Mouse (Mus musculus): Measurements from ENCODE around the gene Hist4h4.
A peak's percentile ranks its signal among the peaks of the same experiment; 100 is the strongest.

The Hist4h4 gene

DNA sequence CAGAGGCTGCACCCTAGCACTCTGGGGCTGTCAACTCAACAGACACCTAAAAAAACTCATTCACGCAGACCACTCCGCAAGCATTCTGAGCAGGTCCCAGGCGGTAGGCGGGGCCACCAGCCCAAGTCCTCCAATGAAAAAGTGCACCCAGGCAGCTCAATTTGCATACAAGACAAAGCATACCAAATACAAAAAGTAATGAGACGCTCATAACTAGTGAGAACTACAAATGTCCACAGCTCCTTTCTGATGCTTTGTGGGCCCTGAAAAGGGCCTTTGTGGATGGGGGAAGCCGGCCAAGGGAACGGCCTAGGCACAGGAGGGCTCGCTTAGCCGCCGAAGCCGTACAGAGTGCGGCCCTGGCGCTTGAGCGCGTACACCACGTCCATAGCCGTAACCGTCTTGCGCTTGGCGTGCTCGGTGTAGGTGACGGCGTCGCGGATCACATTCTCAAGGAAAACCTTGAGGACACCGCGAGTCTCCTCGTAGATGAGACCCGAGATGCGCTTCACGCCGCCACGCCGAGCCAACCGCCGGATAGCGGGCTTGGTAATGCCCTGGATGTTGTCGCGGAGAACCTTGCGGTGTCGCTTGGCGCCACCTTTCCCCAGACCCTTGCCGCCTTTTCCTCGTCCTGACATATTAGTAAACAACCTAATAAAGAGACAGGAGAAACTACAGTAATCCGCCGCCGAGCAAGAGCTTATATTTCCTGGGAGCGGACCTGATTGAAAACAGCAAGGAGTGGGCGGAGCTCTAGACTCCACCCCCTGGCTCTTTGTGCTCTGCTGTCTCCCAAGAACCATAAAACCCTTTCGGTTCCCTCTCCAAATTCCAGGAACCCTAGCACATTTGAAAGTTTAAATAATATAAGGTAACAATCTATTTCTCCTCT is at the start of gene Hist4h4:
Hist4h4 (minus strand) TSS at position 677 of the 895 bp plus-strand sequence.
- DNase-seq (ENCODE audit: low read depth in 2 of 2, low spot score in 2 of 2): peak; percentile 87 to 90

DNA sequence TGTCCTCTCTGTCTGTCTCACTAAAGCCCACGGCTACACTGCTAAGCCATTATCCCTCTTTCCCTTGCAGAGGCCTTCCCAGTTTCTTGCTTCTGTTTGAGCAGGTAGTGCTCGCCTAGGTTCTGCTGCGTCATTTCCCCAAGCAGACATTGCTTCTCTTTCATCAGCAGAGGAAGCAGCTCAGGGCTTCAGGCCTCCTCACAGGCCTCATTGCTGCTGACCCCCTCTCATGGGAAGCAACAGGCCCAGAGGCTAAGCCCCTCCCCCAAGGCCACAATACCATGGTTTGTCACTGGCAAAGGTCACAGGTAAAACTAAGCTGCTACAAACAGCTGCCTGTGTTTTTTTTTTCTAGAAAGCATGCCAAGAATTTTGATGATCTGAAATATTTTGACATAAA is 48.5 kb upstream of the Hist4h4 start:
- DNase-seq (ENCODE audit: low read depth in 2 of 2, low spot score in 2 of 2): no peak

DNA sequence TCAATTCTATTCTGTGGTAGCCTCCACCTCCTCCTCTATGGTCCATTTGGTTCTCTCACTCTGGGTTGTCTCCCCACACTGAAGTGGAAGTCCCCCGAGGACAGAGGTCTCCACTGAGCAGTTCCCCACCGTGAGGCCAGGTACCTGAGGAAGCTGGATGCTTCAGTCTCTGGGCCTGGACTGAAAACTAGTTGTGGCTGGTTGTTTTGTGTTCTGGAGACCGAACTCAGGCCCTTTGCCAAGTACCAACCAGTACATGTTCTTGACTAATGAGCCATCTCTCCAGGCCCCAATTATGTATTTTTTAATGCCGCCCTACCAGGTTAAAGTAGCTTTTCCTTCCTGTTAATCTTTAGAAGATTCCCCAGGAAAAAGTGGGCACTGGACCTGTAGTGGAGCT is 48.1 kb upstream of the Hist4h4 start:
- DNase-seq (ENCODE audit: low read depth in 2 of 2, low spot score in 2 of 2): no peak

DNA sequence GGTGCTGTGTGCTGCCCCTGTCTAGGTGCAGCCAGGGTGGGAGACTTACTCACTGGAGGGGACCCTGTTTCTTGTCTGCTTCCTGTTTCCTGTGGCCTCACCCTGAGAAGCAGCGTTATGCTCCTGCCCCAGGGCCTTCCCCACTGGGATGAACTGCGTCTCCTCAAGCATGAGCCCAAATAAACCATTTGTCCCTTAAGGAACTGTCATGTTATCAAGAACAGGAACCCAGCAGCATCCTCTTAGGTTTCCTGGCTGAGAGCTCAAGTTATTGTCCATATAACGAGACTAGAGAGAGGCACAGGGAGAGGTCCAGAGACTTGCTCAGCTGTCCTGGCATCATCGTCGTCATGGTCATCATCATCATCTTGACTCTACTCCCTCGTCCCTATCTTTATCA is 46.1 kb upstream of the Hist4h4 start:
- DNase-seq (ENCODE audit: low read depth in 2 of 2, low spot score in 2 of 2): no peak

DNA sequence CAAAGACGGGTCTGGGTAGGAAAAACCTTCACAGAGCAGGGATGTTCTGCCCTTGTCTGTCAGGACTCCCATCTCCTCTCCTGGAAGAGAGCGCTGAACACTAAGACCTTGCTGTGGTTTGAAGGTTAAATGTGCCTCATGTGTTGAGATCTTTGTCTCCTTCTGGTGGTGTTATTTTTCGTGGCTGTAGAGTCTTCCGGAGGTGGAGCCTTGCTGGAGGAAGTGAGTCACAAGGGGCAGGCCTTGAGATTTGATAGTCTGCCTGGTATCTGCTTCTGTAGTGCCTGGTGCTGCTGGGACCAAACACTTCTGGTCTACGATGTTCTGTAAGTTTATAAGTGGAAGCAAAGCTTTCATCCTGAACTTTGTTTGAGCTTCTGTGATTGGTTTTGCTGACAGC is 44.8 kb upstream of the Hist4h4 start:
- DNase-seq (ENCODE audit: low read depth in 2 of 2, low spot score in 2 of 2): no peak

DNA sequence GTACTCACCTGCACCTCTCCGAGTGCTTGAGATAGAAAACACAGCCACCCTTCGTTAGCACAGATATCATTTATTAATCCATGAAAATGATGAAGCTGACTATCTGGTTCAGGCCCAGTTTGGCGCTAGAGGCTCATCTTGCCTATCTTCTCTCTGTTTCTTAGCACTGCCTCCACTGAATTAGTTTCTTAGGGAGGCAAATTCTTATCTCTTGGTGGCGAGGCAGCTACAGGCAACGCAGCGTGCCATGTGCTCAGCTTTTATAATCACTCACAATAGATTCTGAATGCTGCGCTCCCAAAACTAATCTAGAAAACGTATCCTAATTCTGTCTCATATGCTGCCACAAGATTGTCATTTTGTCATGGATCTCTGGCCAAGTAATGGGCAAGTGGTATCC is 44.2 kb upstream of the Hist4h4 start:
- DNase-seq (ENCODE audit: low read depth in 2 of 2, low spot score in 2 of 2): no peak

DNA sequence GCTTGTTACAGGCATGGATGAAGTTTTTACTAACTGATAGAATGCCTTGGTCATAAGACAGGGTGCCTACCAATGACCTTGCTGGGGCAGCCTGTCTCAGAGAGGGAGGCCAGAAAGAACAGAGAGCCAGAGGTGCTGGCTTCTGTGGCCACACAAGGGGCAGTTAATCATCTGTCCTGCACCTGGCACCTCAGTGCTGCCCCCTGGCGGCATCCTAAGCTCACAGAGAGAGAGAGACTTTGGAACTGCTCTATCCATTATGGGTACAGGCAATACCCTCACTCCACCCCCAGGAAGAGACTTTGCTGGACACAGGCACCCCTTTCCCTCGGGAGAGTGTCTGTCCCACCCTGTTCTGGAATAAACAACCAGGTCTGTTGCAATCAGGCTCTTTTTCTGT is 43.6 kb upstream of the Hist4h4 start:
- DNase-seq (ENCODE audit: low read depth in 2 of 2, low spot score in 2 of 2): peak; percentile 42 to 61

DNA sequence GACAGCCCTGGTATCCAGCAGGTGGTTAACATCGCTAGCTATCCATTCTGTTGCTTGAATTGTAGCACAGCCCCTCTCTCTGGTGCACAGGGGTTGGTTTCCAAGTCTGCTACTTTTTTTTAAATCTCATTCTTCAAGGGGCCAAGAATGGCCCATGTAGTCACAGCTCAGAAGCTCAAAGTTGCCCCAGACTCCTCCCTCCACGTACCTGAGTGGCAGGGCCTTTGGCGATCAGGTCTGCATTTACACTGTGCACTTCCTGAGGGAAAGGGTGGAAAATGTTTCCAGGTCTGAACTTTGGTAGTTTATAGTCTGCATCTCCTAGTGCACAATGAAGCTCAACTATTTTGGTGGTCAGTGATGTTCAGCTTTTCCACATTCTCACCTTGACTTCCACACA is 43.1 kb upstream of the Hist4h4 start:
- no peak for DNase-seq (ENCODE audit: low read depth in 2 of 2, low spot score in 2 of 2)

DNA sequence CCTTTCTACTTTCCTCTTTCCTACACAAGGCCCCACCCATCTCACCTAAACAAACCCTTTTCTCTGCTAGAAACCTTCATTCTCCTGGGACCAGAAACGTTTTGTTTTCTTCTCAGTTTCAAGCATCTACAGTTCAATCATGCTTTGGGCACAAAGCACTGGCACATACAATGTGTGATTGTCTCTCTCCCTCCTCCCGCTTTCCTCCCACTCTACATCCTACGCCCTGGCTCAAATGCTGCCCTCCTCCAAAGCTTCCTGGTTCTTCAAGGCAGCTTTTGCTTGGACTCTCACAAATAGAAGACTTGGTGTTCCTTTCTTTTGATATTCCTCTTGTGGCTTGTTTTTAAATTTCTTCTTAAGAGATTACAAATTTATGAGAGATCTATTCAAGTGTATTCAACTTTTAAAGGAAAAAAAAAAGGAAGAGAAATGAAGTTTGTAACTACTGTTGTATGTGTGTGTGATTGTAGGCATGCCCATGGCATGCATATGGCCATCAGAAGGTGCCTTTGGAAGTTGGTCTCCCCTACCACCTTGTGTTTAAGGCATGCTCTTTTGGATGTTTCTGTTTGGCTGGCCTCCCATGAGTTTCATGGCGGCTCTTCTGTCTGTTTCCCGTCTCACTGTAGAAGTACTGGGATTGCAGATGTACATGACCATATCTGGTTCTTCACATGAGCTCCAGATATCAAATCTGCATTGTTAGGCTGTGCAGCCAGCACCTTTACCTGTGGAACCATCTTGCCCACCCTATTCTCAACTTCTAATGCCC is 41.7 kb upstream of the Hist4h4 start:
- no peak for DNase-seq (ENCODE audit: low read depth in 2 of 2, low spot score in 2 of 2)

DNA sequence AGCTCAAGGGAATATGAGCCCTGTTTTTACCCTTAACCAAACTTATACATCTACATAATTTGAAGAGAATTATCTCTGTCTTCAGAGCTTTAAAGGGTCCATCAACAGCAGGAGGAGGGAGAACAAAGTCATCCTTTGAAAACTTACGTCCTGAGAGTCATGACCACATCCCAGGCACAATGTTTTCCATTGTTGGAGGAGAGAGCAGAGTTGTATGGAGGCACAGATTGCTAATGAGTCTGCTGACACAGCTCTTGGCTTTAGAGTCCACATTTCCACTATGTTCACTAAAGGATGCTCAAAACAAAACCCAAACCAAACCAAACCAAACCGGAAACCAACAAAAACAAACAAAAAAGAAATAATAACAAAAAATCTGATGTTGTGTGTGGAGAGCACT is 40.7 kb upstream of the Hist4h4 start:
- DNase-seq (ENCODE audit: low read depth in 2 of 2, low spot score in 2 of 2): no peak

DNA sequence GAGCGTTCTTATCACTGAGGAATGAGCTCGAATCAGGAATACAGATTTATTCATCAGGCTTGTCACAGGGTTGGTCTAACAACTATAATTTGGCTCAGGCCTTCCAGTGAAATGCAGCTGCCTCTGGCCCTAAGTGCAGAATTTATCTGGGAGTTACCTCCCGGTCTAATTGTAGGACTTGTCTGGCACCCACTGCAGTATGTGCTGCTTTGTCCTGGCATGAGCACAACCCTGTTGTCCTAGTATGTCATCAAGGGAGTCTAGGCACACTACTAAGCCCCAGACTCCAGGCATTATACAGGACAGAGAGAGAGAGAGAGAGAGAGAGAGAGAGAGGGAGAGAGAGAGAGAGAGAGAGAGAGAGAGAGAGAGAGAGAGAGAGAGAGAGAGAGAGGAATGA is 33.1 kb upstream of the Hist4h4 start:
- DNase-seq (ENCODE audit: low read depth in 2 of 2, low spot score in 2 of 2): no peak

DNA sequence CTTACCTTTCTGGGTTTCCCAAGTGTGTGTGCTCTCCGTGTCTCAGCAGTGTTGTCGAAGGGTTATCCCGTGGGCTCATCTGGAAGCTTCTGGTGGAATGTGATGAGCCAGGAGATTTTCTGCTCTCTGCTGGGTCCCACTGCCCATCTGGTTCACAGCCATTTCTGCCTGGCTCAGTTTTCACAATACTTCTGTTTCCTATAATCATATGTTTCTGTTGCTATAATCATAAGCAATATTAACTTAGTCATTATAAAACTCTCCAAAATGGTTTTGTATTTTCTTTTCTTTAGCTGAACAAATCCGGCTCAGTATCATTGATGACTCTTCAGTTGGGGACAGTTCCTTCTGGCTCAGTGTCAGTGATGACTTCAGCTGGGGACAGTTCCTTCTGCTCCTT is 31.1 kb upstream of the Hist4h4 start, which contains the start of gene Smco3:
Smco3 (minus strand) TSS at position 101 of the 400 bp plus-strand sequence.
- DNase-seq (ENCODE audit: low read depth in 2 of 2, low spot score in 2 of 2): no peak

DNA sequence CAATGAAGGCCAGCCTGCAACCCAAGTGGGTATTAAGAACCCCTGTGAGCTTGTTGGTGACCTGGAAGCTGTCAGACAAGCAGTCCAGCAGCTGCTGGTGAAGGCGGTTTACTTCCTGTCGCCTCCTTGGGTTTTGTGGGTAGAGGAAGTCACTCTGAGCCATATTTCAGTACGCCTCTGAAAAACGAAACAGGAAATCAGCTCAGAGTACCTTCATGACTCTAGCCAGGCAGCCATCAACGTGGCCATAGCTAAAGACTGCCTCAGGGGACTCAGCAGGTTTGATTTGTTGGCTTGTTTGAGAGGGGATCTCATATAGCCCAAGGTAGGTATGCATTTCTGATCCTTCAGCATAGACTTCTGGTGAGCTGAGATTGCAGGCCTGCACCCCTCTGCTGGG is 27.5 kb upstream of the Hist4h4 start:
- DNase-seq (ENCODE audit: low read depth in 2 of 2, low spot score in 2 of 2): no peak

DNA sequence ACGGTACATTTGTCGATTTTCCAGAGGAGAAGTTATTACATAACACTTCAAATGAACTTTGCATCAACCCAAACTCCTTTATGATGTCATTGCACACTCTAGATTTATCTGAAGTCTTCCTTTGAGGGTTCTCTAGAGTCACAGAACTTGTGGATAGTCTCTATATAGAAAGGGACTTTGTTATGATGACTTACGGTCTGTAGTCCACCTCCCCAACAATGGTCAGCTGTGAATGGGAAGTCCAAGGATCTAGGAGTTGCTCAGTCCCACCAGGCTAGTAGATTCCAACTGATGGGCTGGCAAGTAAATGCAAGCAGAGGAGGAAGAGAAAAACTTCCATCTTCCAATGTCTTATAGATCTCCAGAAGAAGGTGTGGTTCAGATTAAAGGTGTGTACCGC is 24.5 kb upstream of the Hist4h4 start:
- no peak for DNase-seq (ENCODE audit: low read depth in 2 of 2, low spot score in 2 of 2)

DNA sequence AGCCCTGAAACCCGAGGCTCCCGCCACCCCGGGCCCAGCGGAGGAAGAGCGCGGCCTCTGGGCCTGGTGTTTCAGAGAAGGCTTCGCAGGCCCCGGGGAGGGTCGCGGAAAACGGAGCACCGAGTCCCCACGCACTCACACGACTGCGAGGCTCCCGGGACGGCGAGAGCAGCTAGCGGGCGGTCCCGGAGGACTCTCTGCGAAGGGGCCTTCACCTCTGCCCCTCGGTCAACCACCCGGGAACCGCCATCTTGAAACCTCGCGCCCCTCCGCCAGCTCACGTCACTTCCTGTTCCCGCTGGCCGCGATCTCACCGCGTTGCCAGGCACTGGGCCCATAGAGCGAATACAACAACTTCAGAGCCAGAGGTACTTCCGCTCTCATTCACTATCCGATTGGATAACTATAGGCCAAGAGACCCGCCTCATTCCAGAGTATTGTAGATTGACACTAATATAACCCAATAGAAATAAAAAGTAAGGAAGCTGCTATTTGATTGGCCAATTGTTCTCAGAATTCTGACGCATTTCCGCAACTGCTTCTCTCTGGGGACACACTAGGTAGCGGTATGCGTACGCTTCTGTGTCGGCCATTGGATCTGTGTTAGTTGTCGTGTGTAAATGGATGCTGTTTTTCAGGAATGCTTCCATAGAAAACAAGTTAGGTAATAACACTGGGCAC is 23.8 kb upstream of the Hist4h4 start, which contains the start of gene Wbp11:
Wbp11 (minus strand) TSS at position 353 of the 681 bp plus-strand sequence.
- peak; percentile 91 to 95 for DNase-seq (ENCODE audit: low read depth in 2 of 2, low spot score in 2 of 2)

DNA sequence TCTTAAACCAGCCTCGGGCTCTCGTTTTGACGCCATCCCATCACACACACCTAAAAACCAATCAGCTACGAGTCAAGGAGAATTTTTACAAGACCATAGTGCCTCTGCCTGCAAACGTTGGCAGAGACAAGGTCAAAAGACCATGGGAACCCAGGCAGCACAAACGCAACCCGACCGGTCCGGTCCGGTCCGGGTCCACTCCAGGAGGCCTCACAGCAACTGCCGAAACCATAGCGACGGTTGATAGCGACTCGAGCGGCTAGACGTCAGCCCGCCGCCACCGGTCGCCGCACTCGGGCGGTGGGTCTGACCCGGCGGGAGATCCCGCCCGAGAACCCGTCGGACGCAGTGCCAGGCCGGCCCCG is 23.3 kb upstream of the Hist4h4 start, which contains the start of gene BC049715:
BC049715 (plus strand) TSS at position 111 of the 365 bp plus-strand sequence.
- no peak for DNase-seq (ENCODE audit: low read depth in 2 of 2, low spot score in 2 of 2)

DNA sequence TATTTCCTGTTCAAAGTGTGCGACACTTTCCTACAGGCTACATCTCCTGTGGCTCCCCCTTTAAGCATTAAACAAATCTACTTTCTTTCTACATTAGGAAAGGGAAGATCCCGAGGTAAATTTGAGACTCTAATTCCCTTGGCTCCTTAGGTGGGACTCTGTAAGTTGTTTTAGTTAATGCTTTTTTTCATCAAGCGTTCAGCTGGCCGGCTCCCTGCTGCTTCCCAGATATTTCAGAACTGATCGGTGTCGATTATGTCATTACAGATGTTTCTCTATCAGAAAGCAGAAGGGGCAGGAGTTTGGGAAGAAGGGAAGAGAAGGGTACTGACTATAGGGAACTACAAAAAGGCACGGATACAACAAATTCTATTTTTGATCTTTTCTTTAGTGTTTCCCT is 22.9 kb upstream of the Hist4h4 start:
- no peak for DNase-seq (ENCODE audit: low read depth in 2 of 2, low spot score in 2 of 2)

DNA sequence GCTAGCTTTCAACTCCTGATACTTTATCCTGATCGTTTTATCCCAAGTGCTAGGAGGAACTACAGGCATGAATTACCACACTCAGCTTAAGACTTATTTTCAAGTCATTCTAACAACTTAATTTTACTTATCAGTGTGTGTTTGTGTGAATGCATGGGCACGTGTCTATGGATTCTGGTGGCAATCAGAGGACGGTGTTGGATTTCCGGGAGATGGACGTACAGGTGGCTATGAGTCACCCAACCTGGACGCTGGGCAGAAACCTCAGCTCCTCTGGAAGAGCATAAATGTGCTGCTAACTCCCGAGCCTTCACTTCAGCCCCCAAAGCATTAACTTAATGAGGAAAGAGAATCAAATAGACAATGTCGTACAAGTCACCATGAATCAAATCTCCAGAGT is 20.8 kb upstream of the Hist4h4 start:
- DNase-seq (ENCODE audit: low read depth in 2 of 2, low spot score in 2 of 2): no peak

DNA sequence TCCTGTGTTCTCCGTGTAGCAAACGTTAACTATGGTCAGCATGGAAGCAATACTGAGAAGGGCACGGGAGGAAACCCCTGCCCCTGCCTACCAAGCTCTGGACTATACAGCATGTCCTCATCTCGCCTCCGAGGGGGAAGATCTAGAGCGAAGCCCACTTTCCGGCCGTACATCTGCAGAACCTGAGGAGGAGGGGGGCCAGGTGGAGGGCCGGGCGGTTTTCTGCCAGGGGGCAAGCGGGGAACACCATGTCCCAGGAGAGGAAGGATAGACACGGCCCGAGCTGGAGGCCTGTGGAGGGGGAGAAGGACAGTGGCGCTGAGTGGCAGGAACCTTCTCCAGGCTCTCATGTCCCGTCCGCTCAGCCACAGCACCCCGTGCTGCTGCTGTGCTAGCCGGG is 16.9 kb upstream of the Hist4h4 start:
- DNase-seq (ENCODE audit: low read depth in 2 of 2, low spot score in 2 of 2): no peak

DNA sequence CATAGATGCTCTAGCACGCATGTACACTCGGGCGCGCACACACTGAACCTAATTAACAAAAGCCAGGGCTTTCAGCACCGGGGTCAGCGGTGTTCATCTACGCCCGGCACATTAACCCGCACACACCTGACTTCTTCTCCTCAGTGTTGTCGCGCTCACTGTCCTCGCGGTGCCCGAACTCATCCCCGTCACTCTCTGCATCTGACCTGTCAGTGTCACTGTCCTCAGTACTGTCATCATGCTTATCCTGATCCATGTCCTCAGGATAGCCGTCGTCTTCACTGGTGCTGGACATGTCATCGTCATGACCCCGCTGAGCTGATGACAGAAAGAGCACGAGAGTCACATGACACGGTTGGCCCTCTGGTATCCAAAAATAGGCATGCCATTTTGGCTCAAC is 16.2 kb upstream of the Hist4h4 start:
- no peak for DNase-seq (ENCODE audit: low read depth in 2 of 2, low spot score in 2 of 2)

DNA sequence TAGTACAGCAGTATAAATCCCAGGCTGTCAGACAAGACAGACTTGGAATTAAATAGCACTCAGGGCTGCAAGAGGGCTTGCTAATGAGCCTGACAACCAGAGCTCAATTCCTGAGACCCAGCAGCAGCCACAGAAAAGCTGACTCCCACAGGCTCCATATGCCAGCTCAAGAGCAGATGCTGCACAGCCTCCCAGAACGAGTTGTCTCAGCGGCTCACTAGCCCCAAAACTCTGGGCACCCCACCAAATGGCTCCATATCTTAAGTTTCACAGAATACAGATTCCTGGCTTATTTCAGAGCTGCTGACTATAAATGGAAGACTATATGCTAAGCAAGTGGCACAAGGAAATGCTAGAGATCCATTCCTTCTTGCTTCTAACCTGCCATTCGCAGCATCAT is 13.3 kb upstream of the Hist4h4 start:
- no peak for DNase-seq (ENCODE audit: low read depth in 2 of 2, low spot score in 2 of 2)

DNA sequence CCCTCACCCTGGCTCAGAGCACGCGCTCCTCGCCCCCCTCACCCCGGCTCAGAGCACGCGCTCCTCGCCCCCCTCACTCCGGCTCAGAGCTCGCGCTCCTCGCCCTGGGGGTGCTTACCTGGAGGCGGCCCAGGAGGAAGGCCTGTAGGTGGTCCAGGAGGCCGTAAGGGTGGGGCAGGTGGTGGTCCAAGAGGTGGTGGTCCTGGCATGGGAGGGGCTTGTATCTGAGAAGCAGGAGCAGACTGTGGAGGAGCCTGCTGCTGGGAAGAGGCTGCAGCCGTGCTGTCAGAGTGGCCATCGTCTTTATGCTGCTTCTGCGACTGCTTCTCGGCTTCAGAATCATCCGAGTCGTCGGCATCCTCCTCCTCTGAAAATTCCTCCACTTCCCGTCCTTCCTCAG is 12.6 kb upstream of the Hist4h4 start:
- no peak for DNase-seq (ENCODE audit: low read depth in 2 of 2, low spot score in 2 of 2)

Measured in CD8-positive naive resting alpha-beta T cell, adult 2 months (primary cell).